Mouse (Mus musculus) CH12.LX (cell line): Measurements from ENCODE around the gene Cactin. TPM values are rescaled to one million over a fixed set of nuclear protein-coding genes. Genes with fewer than 3 reads are reported as not detected.

ENCODE experiments used
- DNase-seq: peaks from one replicate; pipeline ENCODE4 v3.0.0-alpha.2; 2013; ENCODE audit errors: extremely low read depth
- H3K27ac ChIP-seq: 2 replicates; pipeline ENCODE4 v1.5.1; 2012; ENCODE audit warnings: low read depth, mild to moderate bottlenecking, control low read depth, moderate library complexity; ENCODE audit not compliant: insufficient read depth
- H3K27me3 ChIP-seq: replicated peaks from 2 replicates; pipeline ENCODE3; 2012; ENCODE audit warnings: inconsistent platforms
- H3K36me3 ChIP-seq, 2 experiments: replicated peaks in 1 of 2; 2 replicates each; pipeline versions ENCODE3 to v1.6.1; 2012; ENCODE audit warnings: inconsistent platforms in 1 of 2, low read length in 1 of 2, mild to moderate bottlenecking in 1 of 2, mixed read lengths in 1 of 2, moderate library complexity in 1 of 2; ENCODE audit not compliant: control insufficient read depth in 1 of 2, insufficient read depth in 1 of 2
- H3K4me1 ChIP-seq, 2 experiments: 2 replicates each; pipeline ENCODE4 v1.6.1; 2012; ENCODE audit warnings: inconsistent platforms in 1 of 2, moderate library complexity in 1 of 2; ENCODE audit not compliant: insufficient read depth in 2 of 2, control insufficient read depth in 1 of 2
- H3K4me2 ChIP-seq: 2 replicates; pipeline ENCODE4 v1.6.1; 2012; ENCODE audit warnings: low read depth, mild to moderate bottlenecking, control low read depth; ENCODE audit not compliant: poor library complexity, insufficient read depth, severe bottlenecking
- H3K4me3 ChIP-seq, 3 experiments: fragments of 150-350 bp in 1 of 3; sonication (generic) in 1 of 3; replicated peaks in 1 of 3; 2 replicates each; pipeline versions ENCODE3 to v1.5.1; 2011 to 2012; ENCODE audit warnings: low read depth in 2 of 3, low read length in 2 of 3, mild to moderate bottlenecking in 2 of 3, moderate library complexity in 2 of 3, control low read depth in 1 of 3, improper control_type of control experiment in 1 of 3, inconsistent platforms in 1 of 3, mixed read lengths in 1 of 3; ENCODE audit not compliant: poor library complexity in 1 of 3
- H3K79me2 ChIP-seq: replicated peaks from 2 replicates; pipeline ENCODE4 v1.6.1; 2012; ENCODE audit warnings: mild to moderate bottlenecking, moderate library complexity; ENCODE audit not compliant: control insufficient read depth, poor library complexity, insufficient read depth, severe bottlenecking; ENCODE audit errors: extremely low read depth
- H3K9ac ChIP-seq: 2 replicates; pipeline ENCODE4 v1.6.1; 2012; ENCODE audit warnings: low read depth, mild to moderate bottlenecking, control low read depth, moderate library complexity; ENCODE audit not compliant: insufficient read depth
- H3K9me3 ChIP-seq: replicated peaks from 2 replicates; pipeline ENCODE3; 2012; ENCODE audit warnings: low read length, inconsistent platforms, mixed read lengths
- CHD2 ChIP-seq: IDR thresholded peaks from 2 replicates; pipeline ENCODE4 v1.6.1; 2011; ENCODE audit warnings: low read length, improper control_type of control experiment
- CTCF ChIP-seq, 2 experiments: IDR thresholded peaks in 1 of 2; conservative IDR thresholded peaks in 1 of 2; 2 replicates each; pipeline ENCODE4 v1.5.1; 2011 to 2012; ENCODE audit warnings: low read depth in 2 of 2, low read length in 2 of 2, improper control_type of control experiment in 1 of 2, inconsistent platforms in 1 of 2, mild to moderate bottlenecking in 1 of 2, moderate library complexity in 1 of 2
- E2F4 ChIP-seq: IDR thresholded peaks from 2 replicates; pipeline ENCODE4 v1.6.1; 2011; ENCODE audit warnings: low read depth, low read length, improper control_type of control experiment; ENCODE audit not compliant: insufficient replicate concordance
- GABPA ChIP-seq: IDR thresholded peaks from 2 replicates; pipeline ENCODE4 v1.6.1; 2012; ENCODE audit warnings: low read depth, low read length, improper control_type of control experiment, inconsistent platforms; ENCODE audit not compliant: insufficient replicate concordance
- JUND ChIP-seq: conservative IDR thresholded peaks from 2 replicates; pipeline ENCODE4 v1.6.1; 2011; ENCODE audit warnings: low read depth, low read length, improper control_type of control experiment
- MAX ChIP-seq: IDR thresholded peaks from 2 replicates; pipeline ENCODE4 v1.6.1; 2011; ENCODE audit warnings: low read length, improper control_type of control experiment
- MXI1 ChIP-seq: IDR thresholded peaks from 2 replicates; pipeline ENCODE4 v1.6.1; 2011; ENCODE audit warnings: mild to moderate bottlenecking, low read depth, low read length, improper control_type of control experiment
- MYC ChIP-seq: IDR thresholded peaks from 2 replicates; pipeline ENCODE4 v1.6.1; 2011; ENCODE audit warnings: low read depth, mild to moderate bottlenecking, improper control_type of control experiment, low read length
- NELFE ChIP-seq: IDR thresholded peaks from 2 replicates; pipeline ENCODE4 v1.6.1; 2011; ENCODE audit warnings: low read depth, low read length, improper control_type of control experiment
- POLR2A ChIP-seq: IDR thresholded peaks from 2 replicates; pipeline ENCODE4 v1.6.1; 2011; ENCODE audit warnings: low read depth, mild to moderate bottlenecking, improper control_type of control experiment, low read length
- POLR2AphosphoS2 ChIP-seq: IDR thresholded peaks from 2 replicates; pipeline ENCODE4 v1.6.1; 2011; ENCODE audit warnings: low read depth, low read length, improper control_type of control experiment
- RAD21 ChIP-seq: IDR thresholded peaks from 2 replicates; pipeline ENCODE4 v1.6.1; 2011; ENCODE audit warnings: low read depth, mild to moderate bottlenecking, low read length, improper control_type of control experiment, moderate library complexity
- SIN3A ChIP-seq: IDR thresholded peaks from 2 replicates; pipeline ENCODE4 v1.6.1; 2012; ENCODE audit warnings: low read length, improper control_type of control experiment, inconsistent platforms
- SMC3 ChIP-seq: IDR thresholded peaks from 2 replicates; pipeline ENCODE4 v1.6.1; 2011; ENCODE audit warnings: low read depth, low read length, improper control_type of control experiment
- TBP ChIP-seq: conservative IDR thresholded peaks from 2 replicates; pipeline ENCODE4 v1.6.1; 2011; ENCODE audit warnings: low read depth, low read length, improper control_type of control experiment
- TCF12 ChIP-seq: IDR thresholded peaks from 2 replicates; pipeline ENCODE4 v1.6.1; 2014; ENCODE audit warnings: low read depth, mild to moderate bottlenecking, inconsistent platforms, low read length, improper control_type of control experiment
- USF2 ChIP-seq: conservative IDR thresholded peaks from 2 replicates; pipeline ENCODE4 v1.6.1; 2011; ENCODE audit warnings: low read depth, low read length, improper control_type of control experiment
- ZKSCAN1 ChIP-seq: IDR thresholded peaks from 2 replicates; pipeline ENCODE4 v1.6.1; 2012; ENCODE audit warnings: low read depth, inconsistent platforms, low read length, improper control_type of control experiment, borderline replicate concordance
- ZMIZ1 ChIP-seq: IDR thresholded peaks from 2 replicates; pipeline ENCODE4 v1.6.1; 2012; ENCODE audit warnings: low read depth, mild to moderate bottlenecking, inconsistent platforms, low read length, improper control_type of control experiment
- ZNF384 ChIP-seq: IDR thresholded peaks from 2 replicates; pipeline ENCODE4 v1.6.1; 2012; ENCODE audit warnings: low read depth, low read length, improper control_type of control experiment, inconsistent platforms
- dilution Hi-C: fragments of 300-500 bp; cut with MboI; formaldehyde crosslinking; loops from 2 replicates; pipeline ENCODE4 v1.14.3; 2020; ENCODE audit warnings: low sequenced_read_pairs; ENCODE audit not compliant: extremely low pct_unique_long_range_greater_than_20kb, extremely low pct_ligation_motif_present
- in situ Hi-C: fragments of 300-500 bp; cut with MboI; formaldehyde crosslinking; loops from 3 replicates; pipeline ENCODE4 v1.14.3; 2019; ENCODE audit warnings: low sequenced_read_pairs, low pct_ligation_motif_present, low pct_unique_long_range_greater_than_20kb, mixed read lengths
- polyA plus RNA-seq: library from polyadenylated mRNA; unstranded; fragments of >175 nt; gene quantifications from 2 replicates; pipeline ENCODE4 v1.2.1, GENCODE M21; 2012; ENCODE audit warnings: low read depth; ENCODE audit not compliant: insufficient read length
- total RNA-seq, 2 experiments: library from RNA; depleted of rRNA; stranded (reverse); fragments of 300-350 nt in 1 of 2; fragments of >200 nt in 1 of 2; gene quantifications; 2 replicates each; pipeline ENCODE4 v1.2.3; 2012 to 2014

Gene Cactin
- total and polyA plus RNA-seq, 3 experiments = 21.4 to 39.3 (median 34.6) TPM

- Histone ChIP-seq H3K36me3 (peaks cover 60 to 74% of the 10 kb centered on the region in 2 experiments), H3K9ac (no peak overlapping the region), H3K4me2 (no peak overlapping the region), H3K4me1 (peaks cover 12 to 37% of the 10 kb centered on the region in 2 experiments; a peak in 3 of 4 replicates), H3K27me3 (no peaks in the 10 kb centered on the region), H3K4me3 (no peak overlapping the region), H3K79me2 (peaks cover 15% of the 10 kb centered on the region), H3K27ac (no peak overlapping the region), H3K9me3 (no peaks in the 10 kb centered on the region)
- in situ Hi-C loops (no loop called here), dilution Hi-C loops (no loop called here)
- TF ChIP-seq TCF12 (no peak), MAX (no peak), USF2 (no peak), CTCF (conservative IDR thresholded peaks at IDR 0.05 in 1 of 2, IDR thresholded peaks at IDR 0.05 in 1 of 2; ENCODE audit: low read depth in 2 of 2, low read length in 2 of 2) (no peak), E2F4 (no peak)
- no peak for DNase-seq
Measured at GRCm38 (mm10) chr10:81318589-81319329, 2.1 kb upstream of the Cactin start.

- Histone ChIP-seq H3K9ac (peak overlapping the region; percentile 80), H3K4me2 (peak overlapping the region; percentile 70), H3K79me2 (peaks cover 15% of the 10 kb centered on the region), H3K27me3 (no peaks in the 10 kb centered on the region), H3K4me3 (peak overlapping the region in 2 of 3 experiments; percentile 49 to 65)
- DNase-seq = no peak
- dilution Hi-C loops = no loop called here
- TF ChIP-seq SMC3 (peak; percentile 30), CTCF (conservative IDR thresholded peaks at IDR 0.05 in 1 of 2, IDR thresholded peaks at IDR 0.05 in 1 of 2; ENCODE audit: low read depth in 2 of 2, low read length in 2 of 2) (peak in 1 of 2 experiments; percentile 46; a peak in 2 of 4 replicates), ZNF384 (no peak), RAD21 (peak; percentile 22)
- TF ChIP-seq, all 38 proteins: peak for 3
- in situ Hi-C loops = no loop called here
- Histone ChIP-seq H3K9me3 (no peaks in the 10 kb centered on the region), H3K36me3 (peaks cover 60 to 74% of the 10 kb centered on the region in 2 experiments), H3K27ac (no peak overlapping the region), H3K4me1 (peaks cover 12 to 37% of the 10 kb centered on the region in 2 experiments; a peak in 3 of 4 replicates)
Measured at GRCm38 (mm10) chr10:81319330-81319699, 1.6 kb upstream of the Cactin start.

- H3K9me3 ChIP-seq = no peaks in the 10 kb centered on the region
- dilution Hi-C loops = no loop called here
- peak overlapping the region; percentile 59 for H3K27ac ChIP-seq
- TF ChIP-seq TCF12 = 0 out of 2 replicates have a peak, but pooled peaks have one; percentile 44
- TF ChIP-seq MYC = peak; percentile 56; the same call in 1 of the 2 replicates
- TF ChIP-seq ZKSCAN1 = no peak
- TF ChIP-seq JUND = no peak
- no peak for TF ChIP-seq GABPA
- TF ChIP-seq MAX = peak; percentile 71; the same call in 1 of the 2 replicates
- TF ChIP-seq SIN3A = 0 out of 2 replicates have a peak, but pooled peaks have one; percentile 68
- TF ChIP-seq TBP = peak; percentile 45; the same call in 1 of the 2 replicates
- TF ChIP-seq CHD2 = peak; percentile 44; the same call in 1 of the 2 replicates
- peak; percentile 55 for TF ChIP-seq ZMIZ1
- peak; percentile 38; the same call in 1 of the 2 replicates for TF ChIP-seq NELFE
- peak; percentile 12; the same call in 1 of the 2 replicates for TF ChIP-seq POLR2AphosphoS2
- peak; percentile 66 for TF ChIP-seq POLR2A
- TF ChIP-seq MXI1 = peak; percentile 70
- peak overlapping the region; percentile 70 for H3K4me2 ChIP-seq
- peaks cover 12 to 37% of the 10 kb centered on the region in 2 experiments; a peak in 3 of 4 replicates for H3K4me1 ChIP-seq
- in situ Hi-C loops = no loop called here
- peak; percentile 100 for DNase-seq
- peak overlapping the region; percentile 80 for H3K9ac ChIP-seq
- H3K36me3 ChIP-seq = peaks cover 61 to 74% of the 10 kb centered on the region in 2 experiments
- H3K27me3 ChIP-seq = no peaks in the 10 kb centered on the region
- peak overlapping the region; percentile 49 to 65 (median 64) for H3K4me3 ChIP-seq
- peaks cover 15% of the 10 kb centered on the region for H3K79me2 ChIP-seq
Measured at GRCm38 (mm10) chr10:81319741-81320549, 958 bp upstream of the Cactin start.
